Mouse (Mus musculus) lung, adult 2 months (tissue): Measurements from ENCODE around the gene Cox7b.

ENCODE experiments used
- CTCF ChIP-seq: fragments of 200-500 bp; IDR thresholded peaks from 2 replicates; pipeline ENCODE4 v1.5.1; 2011; ENCODE audit warnings: mild to moderate bottlenecking, low read length, control low read depth; ENCODE audit not compliant: insufficient read depth
- POLR2A ChIP-seq: fragments of 200-500 bp; IDR thresholded peaks from 2 replicates; pipeline ENCODE4 v1.6.1; 2011; ENCODE audit warnings: low read depth, mild to moderate bottlenecking, control low read depth, low read length, borderline replicate concordance; ENCODE audit errors: extremely low read depth

DNA sequence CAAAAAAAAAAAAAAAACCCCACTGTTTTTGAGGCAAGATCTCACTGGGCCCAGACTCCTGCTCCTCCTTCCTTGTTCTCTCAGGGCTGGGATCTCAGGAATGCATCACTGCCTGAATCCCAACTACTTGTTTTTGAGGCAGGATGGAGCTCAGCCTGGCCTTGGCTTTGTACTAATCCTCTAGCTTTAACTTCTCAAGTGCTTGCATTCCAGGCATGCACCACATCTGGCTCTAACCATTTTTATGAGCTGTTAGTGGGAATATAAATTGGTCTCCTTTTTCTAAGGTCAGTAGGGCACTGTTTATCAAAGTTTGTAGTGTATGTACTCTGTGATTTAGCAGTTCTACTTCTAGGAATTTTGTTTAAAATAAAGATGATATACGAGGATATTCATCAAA is 32.7 kb downstream of the Cox7b start:
- TF ChIP-seq CTCF, result no peak
- no peak for TF ChIP-seq POLR2A
